Mouse (Mus musculus): ENCODE measurements at regions not wholly inside any gene's neighbourhood (a gene's known extent, or its start where the extent isn't known, plus 50 kb on each side); places are given as distances from the start of the nearest gene placed in this dataset.

DNA sequence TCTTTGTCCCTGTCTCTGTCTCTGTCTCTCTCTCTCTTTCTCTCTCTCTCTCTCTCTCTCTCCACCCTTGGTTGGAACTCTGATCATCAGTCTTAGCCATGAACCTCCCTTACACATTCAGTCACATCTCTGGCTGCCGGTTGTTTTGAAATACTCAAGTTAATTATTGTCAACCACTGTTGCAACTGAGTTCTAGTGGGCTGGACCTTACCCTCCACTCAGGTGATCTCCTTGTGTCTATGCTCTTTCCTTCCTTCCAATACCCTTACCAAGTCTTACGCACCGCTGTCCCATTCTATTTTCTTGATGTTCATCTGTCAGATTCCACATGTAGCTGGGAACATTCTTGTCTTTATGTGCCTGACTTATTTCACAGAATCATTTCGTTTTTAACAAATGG is 119.2 kb upstream of the Slc22a23 start:
- Histone ChIP-seq H3K27me3 (ENCODE audit: control insufficient read depth, insufficient read depth, low read length) (no peaks in the 10 kb centered on the region), H3K36me3 (ENCODE audit: control insufficient read depth, insufficient read depth, low read length) (no peaks in the 10 kb centered on the region), H3K27ac (replicated peaks; ENCODE audit: low read depth, low read length) (no peak overlapping the region), H3K4me1 (ENCODE audit: control insufficient read depth, insufficient read depth, low read length) (peaks cover 33% of the 10 kb centered on the region), H3K4me2 (replicated peaks; ENCODE audit: low read depth, low read length, severe bottlenecking) (no peak overlapping the region), H3K9me3 (ENCODE audit: control insufficient read depth, low read length) (no peaks in the 10 kb centered on the region), H3K9ac (ENCODE audit: low read depth, low read length, severe bottlenecking) (no peak overlapping the region), H3K4me3 (replicated peaks; ENCODE audit: low read length) (no peak overlapping the region)
- WGBS: 87% methylated on average over 4 of the region's 4 CpGs
- DNase-seq (ENCODE audit: low spot score): no peak
- no peak for ATAC-seq (ENCODE audit: low FRiP score, low read depth)
- no peak for TF ChIP-seq POLR2A (IDR thresholded peaks at IDR 0.05; ENCODE audit: borderline replicate concordance, extremely low read depth, insufficient read depth, insufficient read length)

DNA sequence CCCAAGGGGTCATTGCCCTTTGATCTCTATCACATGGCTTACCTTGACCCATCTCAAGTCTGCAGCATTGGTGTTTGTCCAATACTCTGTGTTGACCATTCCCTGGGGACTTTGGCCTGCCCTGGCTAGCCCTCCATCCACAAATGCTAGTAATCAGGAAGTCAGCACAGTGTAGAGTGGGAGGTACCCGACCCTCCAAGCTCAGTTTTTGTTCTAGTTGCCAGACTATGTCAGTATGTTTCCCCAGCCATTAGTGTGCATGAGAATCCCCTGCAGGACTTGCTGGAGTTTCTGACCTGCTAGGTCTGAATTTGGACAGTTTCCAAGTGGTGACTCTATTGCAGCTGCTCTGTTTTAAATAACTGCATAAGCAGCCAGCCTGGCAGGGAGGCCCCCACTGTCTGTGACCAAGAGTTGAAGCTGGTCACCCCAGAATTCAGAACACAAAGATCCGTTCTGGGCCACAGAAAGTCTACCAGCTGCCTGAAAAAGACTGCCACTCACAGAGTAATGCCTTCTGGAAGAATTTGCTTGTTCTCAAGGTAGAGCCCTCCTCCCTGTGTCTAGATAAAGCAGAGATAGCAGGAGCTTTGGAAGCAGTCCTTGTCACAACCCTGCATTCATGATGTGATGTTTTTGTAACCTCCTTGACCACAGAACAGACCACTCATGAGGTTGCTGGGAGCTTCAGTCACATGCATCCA is 118.0 kb upstream of the Slc22a23 start:
- TF ChIP-seq POLR2A (IDR thresholded peaks at IDR 0.05; ENCODE audit: borderline replicate concordance, extremely low read depth, insufficient read depth, insufficient read length): no peak
- Histone ChIP-seq H3K4me2 (replicated peaks; ENCODE audit: low read depth, low read length, severe bottlenecking) (no peak overlapping the region), H3K4me1 (ENCODE audit: control insufficient read depth, insufficient read depth, low read length) (peaks cover 23% of the 10 kb centered on the region), H3K27me3 (ENCODE audit: control insufficient read depth, insufficient read depth, low read length) (no peaks in the 10 kb centered on the region), H3K27ac (replicated peaks; ENCODE audit: low read depth, low read length) (peak overlapping the region; percentile 48; the same call in 1 of the 2 replicates), H3K4me3 (replicated peaks; ENCODE audit: low read length) (no peak overlapping the region), H3K36me3 (ENCODE audit: control insufficient read depth, insufficient read depth, low read length) (no peaks in the 10 kb centered on the region), H3K9ac (ENCODE audit: low read depth, low read length, severe bottlenecking) (no peak overlapping the region), H3K9me3 (ENCODE audit: control insufficient read depth, low read length) (no peaks in the 10 kb centered on the region)
- ATAC-seq (ENCODE audit: low FRiP score, low read depth) (peak; percentile 70), DNase-seq (ENCODE audit: low spot score) (peak; percentile 71)
- 30% methylated on average over 2 of the region's 2 CpGs for WGBS

GRCm38 (mm10) chr13:34462206-34462807 is 117.3 kb upstream of the Slc22a23 start:
- Histone ChIP-seq H3K27me3 (ENCODE audit: control insufficient read depth, insufficient read depth, low read length) (no peaks in the 10 kb centered on the region), H3K9me3 (ENCODE audit: control insufficient read depth, low read length) (no peaks in the 10 kb centered on the region), H3K4me2 (replicated peaks; ENCODE audit: low read depth, low read length, severe bottlenecking) (no peak overlapping the region), H3K36me3 (ENCODE audit: control insufficient read depth, insufficient read depth, low read length) (no peaks in the 10 kb centered on the region), H3K27ac (replicated peaks; ENCODE audit: low read depth, low read length) (no peak overlapping the region; the same call in 1 of the 2 replicates), H3K9ac (ENCODE audit: low read depth, low read length, severe bottlenecking) (no peak overlapping the region), H3K4me1 (ENCODE audit: control insufficient read depth, insufficient read depth, low read length) (peaks cover 23% of the 10 kb centered on the region), H3K4me3 (replicated peaks; ENCODE audit: low read length) (no peak overlapping the region)
- ATAC-seq (ENCODE audit: low FRiP score, low read depth) (no peak), DNase-seq (ENCODE audit: low spot score) (no peak)
- 73% methylated on average over 6 of the region's 6 CpGs for WGBS
- TF ChIP-seq POLR2A (IDR thresholded peaks at IDR 0.05; ENCODE audit: borderline replicate concordance, extremely low read depth, insufficient read depth, insufficient read length): no peak

GRCm38 (mm10) chr13:34460969-34461368 is 116.0 kb upstream of the Slc22a23 start:
- no peak for TF ChIP-seq POLR2A (IDR thresholded peaks at IDR 0.05; ENCODE audit: borderline replicate concordance, extremely low read depth, insufficient read depth, insufficient read length)
- H3K36me3 ChIP-seq (ENCODE audit: control insufficient read depth, insufficient read depth, low read length): no peaks in the 10 kb centered on the region
- no peak overlapping the region for H3K27ac ChIP-seq (replicated peaks; ENCODE audit: low read depth, low read length)
- no peak overlapping the region for H3K4me3 ChIP-seq (replicated peaks; ENCODE audit: low read length)
- ATAC-seq (ENCODE audit: low FRiP score, low read depth): no peak
- H3K27me3 ChIP-seq (ENCODE audit: control insufficient read depth, insufficient read depth, low read length): no peaks in the 10 kb centered on the region
- no peak overlapping the region for H3K9ac ChIP-seq (ENCODE audit: low read depth, low read length, severe bottlenecking)
- peaks cover 18% of the 10 kb centered on the region for H3K4me1 ChIP-seq (ENCODE audit: control insufficient read depth, insufficient read depth, low read length)
- DNase-seq (ENCODE audit: low spot score): no peak
- no peaks in the 10 kb centered on the region for H3K9me3 ChIP-seq (ENCODE audit: control insufficient read depth, low read length)
- 52% methylated on average over 4 of the region's 4 CpGs for WGBS
- no peak overlapping the region for H3K4me2 ChIP-seq (replicated peaks; ENCODE audit: low read depth, low read length, severe bottlenecking)

DNA sequence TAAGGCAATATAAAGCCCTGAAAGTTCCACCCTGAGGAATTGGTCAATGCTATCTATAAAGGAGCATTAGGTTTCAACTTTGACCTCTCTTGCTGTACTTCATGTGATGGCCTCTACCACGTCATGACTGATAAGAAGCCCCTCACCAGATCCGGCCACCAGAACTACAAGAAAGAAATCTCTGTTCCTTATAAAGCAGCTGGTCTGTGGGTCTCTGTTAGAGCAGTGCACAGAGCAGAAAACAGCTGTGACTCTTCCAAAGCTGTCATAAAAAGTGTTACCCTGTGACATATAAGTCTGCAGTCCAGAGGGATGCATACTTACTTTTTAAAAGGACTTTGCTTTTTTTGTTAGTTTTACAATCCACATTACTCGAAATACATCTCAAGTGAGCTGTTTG is 111.1 kb upstream of the Slc22a23 start:
- 44% methylated on average over 3 of the region's 3 CpGs for WGBS
- Histone ChIP-seq H3K9ac (ENCODE audit: low read depth, low read length, severe bottlenecking) (no peak overlapping the region), H3K4me2 (replicated peaks; ENCODE audit: low read depth, low read length, severe bottlenecking) (no peak overlapping the region), H3K9me3 (ENCODE audit: control insufficient read depth, low read length) (no peaks in the 10 kb centered on the region), H3K36me3 (ENCODE audit: control insufficient read depth, insufficient read depth, low read length) (no peaks in the 10 kb centered on the region), H3K27me3 (ENCODE audit: control insufficient read depth, insufficient read depth, low read length) (no peaks in the 10 kb centered on the region), H3K4me3 (replicated peaks; ENCODE audit: low read length) (no peak overlapping the region), H3K27ac (replicated peaks; ENCODE audit: low read depth, low read length) (no peak overlapping the region), H3K4me1 (ENCODE audit: control insufficient read depth, insufficient read depth, low read length) (no peaks in the 10 kb centered on the region)
- ATAC-seq (ENCODE audit: low FRiP score, low read depth) (peak; percentile 79), DNase-seq (ENCODE audit: low spot score) (peak; percentile 28)
- TF ChIP-seq POLR2A (IDR thresholded peaks at IDR 0.05; ENCODE audit: borderline replicate concordance, extremely low read depth, insufficient read depth, insufficient read length): no peak

All from limb, embryonic 14.5 days (tissue).